Mouse (Mus musculus) cerebellum, postnatal 25 days (tissue): ENCODE data around the gene Rab5a.
A peak's percentile ranks its signal among the peaks of the same experiment; 100 is the strongest.
"Not testable (repeated sequence)": the region's sequence is repeated elsewhere in the genome, so short reads cannot be mapped to it uniquely, and the experiment has no call there.

Experiments used
- DNase-seq, 2 experiments: peaks; one replicate each; pipeline ENCODE4 v3.0.0; 2021; ENCODE audit warnings: mixed read lengths in 2 of 2

Rab5a gene

GRCm38 (mm10) chr17:53478858-53479603 is at the start of gene Rab5a:
Gene Rab5a, plus strand, starts transcription at chr17:53479234.
- peak; percentile 99 to 100 for DNase-seq

- DNase-seq: no peak
Observed at GRCm38 (mm10) chr17:53456152-53456551, 22.9 kb upstream of the Rab5a start.

- no peak for DNase-seq
Observed at GRCm38 (mm10) chr17:53456742-53457141, 22.3 kb upstream of the Rab5a start.

- DNase-seq: peak; percentile 51 to 75
Observed at GRCm38 (mm10) chr17:53462603-53463495, 16.2 kb upstream of the Rab5a start, which contains the start of gene Efhb. Gene Efhb, minus strand, starts transcription at chr17:53463321.

- no peak for DNase-seq
Observed at GRCm38 (mm10) chr17:53463496-53463840, 15.6 kb upstream of the Rab5a start.

- DNase-seq: no peak
Observed at GRCm38 (mm10) chr17:53465569-53465968, 13.5 kb upstream of the Rab5a start.

GRCm38 (mm10) chr17:53468697-53469096 is 10.3 kb upstream of the Rab5a start:
- no peak for DNase-seq

- no peak for DNase-seq
Observed at GRCm38 (mm10) chr17:53478066-53478857, 772 bp upstream of the Rab5a start.

GRCm38 (mm10) chr17:53479604-53480041 is 589 bp downstream of the Rab5a start:
- peak in 1 of 2 experiments; percentile 62 for DNase-seq

GRCm38 (mm10) chr17:53480433-53480832 is 1.4 kb downstream of the Rab5a start:
- no peak for DNase-seq

GRCm38 (mm10) chr17:53488291-53489006 is 9.4 kb downstream of the Rab5a start:
- DNase-seq: no peak

GRCm38 (mm10) chr17:53489007-53489378 is 10.0 kb downstream of the Rab5a start:
- no peak for DNase-seq

- no peak for DNase-seq
Observed at GRCm38 (mm10) chr17:53502966-53503365, 23.9 kb downstream of the Rab5a start.

GRCm38 (mm10) chr17:53512311-53512951 is 33.4 kb downstream of the Rab5a start:
- DNase-seq: peak; percentile 37 to 64

GRCm38 (mm10) chr17:53519364-53519763 is 40.3 kb downstream of the Rab5a start:
- no peak for DNase-seq

- DNase-seq: no peak
Observed at GRCm38 (mm10) chr17:53520509-53520908, 41.5 kb downstream of the Rab5a start.

- DNase-seq: no peak
Observed at GRCm38 (mm10) chr17:53528034-53528433, 49.0 kb downstream of the Rab5a start.

- DNase-seq: peak in 1 of 2 experiments; percentile 34
Observed at GRCm38 (mm10) chr17:53531160-53531559, 52.1 kb downstream of the Rab5a start.

GRCm38 (mm10) chr17:53532425-53532824 is 53.4 kb downstream of the Rab5a start:
- no peak for DNase-seq

GRCm38 (mm10) chr17:53539351-53539750 is 60.3 kb downstream of the Rab5a start, which contains the start of gene Pp2d1:
Gene Pp2d1, minus strand, starts transcription at chr17:53539451.
- not testable (repeated sequence) for DNase-seq

GRCm38 (mm10) chr17:53542536-53542935 is 63.5 kb downstream of the Rab5a start:
- DNase-seq: no peak
